In genomic region chr15:16801302-16801701, GRCm38 (mm10) we compare ENCODE assay signal across 19 mouse cellular contexts.
"Had no signal": no experiment of that assay in that cellular context is flagged by ENCODE, and none has a peak within 500 bp of the region (broad histone marks: within the 10 kb centered on the region; RNA-seq: fewer than 3 reads in every experiment).

No protein-coding gene starts in this region.

- ATAC-seq: midbrain, embryonic 13.5 days; midbrain, embryonic 15.5 days had no signal

- H3K9me3 ChIP-seq: midbrain, embryonic 10.5 days; midbrain, embryonic 13.5 days; midbrain, embryonic 15.5 days; neural tube, embryonic 13.5 days; neural tube, embryonic 15.5 days had no signal

- DNase-seq: lung, adult 18-20 months; lung, embryonic 14.5 days; lung, postnatal 10 days; lung, postnatal 4 days; retina, postnatal 1 day; right cerebral cortex, adult 18-20 months; right cerebral cortex, postnatal 25 days; right cerebral cortex, postnatal 4 days; spleen, adult 18-20 months; thymus, adult 18-20 months; thymus, postnatal 25 days; thymus, postnatal 4 days had no signal

- H3K4me2 ChIP-seq: lung, embryonic 14.5 days; midbrain, embryonic 13.5 days; midbrain, embryonic 15.5 days; neural tube, embryonic 13.5 days; neural tube, embryonic 15.5 days had no signal

- H3K27ac ChIP-seq: liver, embryonic 14.5 days; midbrain, embryonic 10.5 days; midbrain, embryonic 13.5 days; midbrain, embryonic 15.5 days; neural tube, embryonic 13.5 days; neural tube, embryonic 15.5 days had no signal

- H3K27me3 ChIP-seq: midbrain, embryonic 13.5 days; midbrain, embryonic 15.5 days; neural tube, embryonic 13.5 days; neural tube, embryonic 15.5 days had no signal

- H3K9ac ChIP-seq: liver, embryonic 14.5 days; lung, embryonic 14.5 days; midbrain, embryonic 13.5 days; midbrain, embryonic 15.5 days; neural tube, embryonic 13.5 days; neural tube, embryonic 15.5 days had no signal

- H3K4me3 ChIP-seq: midbrain, embryonic 10.5 days; midbrain, embryonic 13.5 days; midbrain, embryonic 15.5 days; myocyte; neural tube, embryonic 13.5 days; neural tube, embryonic 15.5 days had no signal

- H3K36me3 ChIP-seq: midbrain, embryonic 10.5 days; midbrain, embryonic 13.5 days; midbrain, embryonic 15.5 days; neural tube, embryonic 13.5 days; neural tube, embryonic 15.5 days had no signal

- H3K4me1 ChIP-seq: midbrain, embryonic 10.5 days; midbrain, embryonic 13.5 days; midbrain, embryonic 15.5 days; neural tube, embryonic 13.5 days; neural tube, embryonic 15.5 days had no signal
